Mouse (Mus musculus) hindbrain, postnatal 0 days (tissue): ENCODE measurements around the gene Zmynd10. TPM values are rescaled to one million over a fixed set of nuclear protein-coding genes. Genes with fewer than 3 reads are reported as not detected.

ENCODE experiments used
- ATAC-seq: fragments of 200-750 bp; cut with Nextera tagmentation; 2 replicates; pipeline ENCODE4 v1.8.0; 2017; ENCODE audit warnings: mild to moderate bottlenecking, moderate TSS enrichment, moderate library complexity
- DNase-seq: peaks from one replicate; pipeline ENCODE4 v3.0.0-alpha.2; 2015; ENCODE audit warnings: low spot score
- H3K27ac ChIP-seq: fragments of 300-500 bp; sonication (generic); 2 replicates; pipeline ENCODE4 v1.5.1; 2014; ENCODE audit warnings: mild to moderate bottlenecking
- H3K27me3 ChIP-seq: fragments of 300-500 bp; sonication (generic); 2 replicates; pipeline ENCODE4 v1.6.1; 2014; ENCODE audit warnings: low read length, mixed read lengths; ENCODE audit not compliant: insufficient read depth
- H3K36me3 ChIP-seq: fragments of 300-500 bp; sonication (generic); 2 replicates; pipeline ENCODE4 v1.6.1; 2014; ENCODE audit warnings: low read length, mixed read lengths; ENCODE audit not compliant: insufficient read depth
- H3K4me1 ChIP-seq: fragments of 300-500 bp; sonication (generic); 2 replicates; pipeline ENCODE4 v1.6.1; 2014; ENCODE audit warnings: antibody characterized with exemption, low read length, mixed read lengths; ENCODE audit not compliant: insufficient read depth
- H3K4me2 ChIP-seq: fragments of 300-500 bp; sonication (generic); 2 replicates; pipeline ENCODE4 v1.6.1; 2014; ENCODE audit warnings: low read depth, mild to moderate bottlenecking, low read length, moderate library complexity, mixed read lengths
- H3K4me3 ChIP-seq: fragments of 300-500 bp; sonication (generic); 2 replicates; pipeline ENCODE4 v1.5.1; 2014; ENCODE audit warnings: low read length
- H3K9ac ChIP-seq: fragments of 300-500 bp; sonication (generic); replicated peaks from 2 replicates; pipeline ENCODE4 v1.6.1; 2014; ENCODE audit warnings: mild to moderate bottlenecking, low read length, moderate library complexity, mixed read lengths
- H3K9me3 ChIP-seq: fragments of 300-500 bp; sonication (generic); 2 replicates; pipeline ENCODE4 v1.6.1; 2016; ENCODE audit warnings: low read length, mixed read lengths
- CTCF ChIP-seq: IDR thresholded peaks from 2 replicates; pipeline ENCODE4 v1.5.1; 2016; ENCODE audit warnings: antibody characterized with exemption, control low read depth, low read depth
- WGBS: fragments of 180-500 bp; shearing (Covaris S2); extraction: QIAGEN DNeasy Blood & Tissue Kit; methylation state at CpG from one replicate; pipeline ENCODE4 v1.1.7; 2014; 5-methylcytosine and 5-hydroxymethylcytosine counted together
- polyA plus RNA-seq: library from polyadenylated mRNA; unstranded; fragments of >200 nt; fragmentation: Nextera tagmentation; extraction: Ambion mirVana; gene quantifications from 2 replicates; pipeline ENCODE4 v1.2.1, GENCODE M21; 2015
- total RNA-seq: library from RNA; depleted of rRNA; stranded (reverse); fragments of >200 nt; gene quantifications from 2 replicates; pipeline ENCODE4 v1.2.3, GENCODE M21; 2014

The Zmynd10 gene
- total and polyA plus RNA-seq, 2 experiments from 2014 or later: 3.7 to 10.9 TPM

DNA sequence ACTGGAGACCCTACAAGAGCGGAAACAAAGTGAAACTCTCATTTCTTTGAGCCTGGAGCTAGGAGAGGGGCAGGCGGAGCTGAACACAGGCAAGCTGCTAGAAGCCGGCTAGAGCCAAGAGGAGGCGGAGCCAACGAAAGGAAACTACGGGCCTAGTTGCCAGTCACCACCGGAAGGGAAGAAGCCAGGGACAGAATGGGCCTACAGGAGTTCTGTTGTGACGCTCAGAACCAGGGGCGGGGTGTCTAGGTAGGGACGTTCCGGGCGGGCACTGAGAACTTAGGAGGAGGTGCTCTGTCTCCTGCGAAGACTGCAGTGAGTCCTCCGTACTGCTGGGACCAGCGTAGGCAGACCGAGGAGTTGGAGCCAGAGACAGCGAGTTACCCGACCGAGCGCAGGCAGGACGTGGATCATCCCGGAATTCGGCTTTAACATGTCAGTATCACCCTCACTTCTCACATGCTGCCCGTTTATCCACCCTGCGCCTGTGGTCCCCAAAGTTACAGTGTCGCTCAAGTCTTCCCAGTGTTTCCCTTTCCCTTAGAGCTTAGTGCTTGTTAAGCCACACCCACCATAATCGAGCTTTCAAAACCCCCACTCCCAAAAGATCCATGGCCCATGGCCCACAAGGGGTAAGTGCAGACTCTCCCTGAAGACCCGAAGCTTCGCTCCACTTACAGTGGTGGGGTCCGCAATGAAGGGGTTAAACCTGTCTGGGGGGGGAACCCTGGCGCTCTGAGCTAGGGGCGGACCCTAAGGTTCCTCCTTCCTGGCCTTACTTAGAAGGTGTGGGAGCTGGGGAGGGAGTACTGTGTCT is 33.6 kb downstream of the Zmynd10 start, which contains the start of gene Hyal3:
TSS of gene Hyal3 (plus strand) at position 318 of the 817 bp plus-strand sequence.
- Histone ChIP-seq H3K4me3 (peak within 1 kb of the TSS; percentile 56), H3K36me3 (peaks cover 8% of the 10 kb centered on the region; the same call in 1 of the 2 replicates), H3K27ac (peak within 1 kb of the TSS; percentile 88), H3K4me1 (peaks cover 9% of the 10 kb centered on the region; the same call in 1 of the 2 replicates), H3K9me3 (no peaks in the 10 kb centered on the region), H3K27me3 (no peaks in the 10 kb centered on the region), H3K9ac (peak within 1 kb of the TSS; percentile 66), H3K4me2 (peak within 1 kb of the TSS; percentile 99)
- ATAC-seq: peak; percentile 84
- WGBS: 1% methylated on average over 32 of the region's 32 CpGs
- no peak for TF ChIP-seq CTCF
- peak; percentile 94 for DNase-seq

DNA sequence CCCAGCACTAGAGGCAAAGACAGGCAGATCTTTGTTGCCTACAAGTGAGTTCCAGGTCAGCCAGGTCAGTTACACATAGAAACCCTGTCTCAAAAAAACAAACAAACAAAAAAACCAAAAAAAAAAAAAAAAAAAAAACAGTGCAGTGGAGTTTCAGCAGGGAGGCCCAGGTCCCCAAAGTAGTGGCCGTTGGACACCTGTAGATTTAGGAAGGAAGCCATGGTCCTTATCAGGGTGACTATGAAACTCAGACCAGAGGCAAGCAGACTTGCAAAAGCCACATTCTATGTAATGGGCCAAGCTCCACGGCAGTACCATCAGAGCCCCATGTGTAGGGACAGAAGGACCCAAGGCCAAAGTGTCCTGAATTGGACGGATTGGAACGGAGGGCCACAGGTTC is 34.5 kb downstream of the Zmynd10 start:
- WGBS: 85% methylated on average over 4 of the region's 4 CpGs
- Histone ChIP-seq H3K36me3 (peaks cover 8% of the 10 kb centered on the region; the same call in 1 of the 2 replicates), H3K9me3 (no peaks in the 10 kb centered on the region), H3K9ac (peak overlapping the region; percentile 66), H3K4me2 (peak overlapping the region; percentile 99), H3K4me1 (peaks cover 9% of the 10 kb centered on the region; the same call in 1 of the 2 replicates), H3K27ac (peak overlapping the region; percentile 88; the same call in 1 of the 2 replicates), H3K27me3 (no peaks in the 10 kb centered on the region), H3K4me3 (peak overlapping the region; percentile 56)
- no peak for DNase-seq
- ATAC-seq: no peak
- TF ChIP-seq CTCF: no peak

DNA sequence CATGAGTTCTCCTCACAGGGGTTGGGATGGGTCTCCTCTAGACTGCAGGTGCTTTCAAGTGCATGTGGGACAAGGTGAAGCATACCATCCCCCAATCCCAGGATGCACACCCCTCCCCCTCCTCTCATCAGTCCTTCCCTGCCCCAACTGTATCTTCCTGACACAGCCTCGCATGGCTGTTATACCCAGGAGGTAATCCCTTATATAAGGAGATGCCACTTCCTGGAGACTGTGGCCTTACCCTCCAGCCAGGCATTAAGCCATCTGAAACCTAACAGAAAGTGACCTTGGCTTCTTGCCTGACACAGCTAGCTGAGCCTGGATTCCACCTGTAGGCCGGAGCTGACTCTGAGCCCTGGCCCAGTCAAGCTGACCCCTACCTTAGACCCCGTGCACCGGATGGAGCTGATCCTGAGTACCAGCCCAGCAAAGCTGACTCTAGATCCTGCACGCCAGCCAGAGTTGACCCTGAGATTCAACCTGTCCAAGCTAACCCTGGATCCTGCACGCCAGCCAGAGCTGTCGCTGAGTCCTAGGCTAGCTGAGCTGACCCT is 35.5 kb downstream of the Zmynd10 start:
- Histone ChIP-seq H3K4me2 (no peak overlapping the region), H3K4me3 (no peak overlapping the region), H3K9me3 (no peaks in the 10 kb centered on the region), H3K27me3 (no peaks in the 10 kb centered on the region), H3K9ac (no peak overlapping the region), H3K27ac (no peak overlapping the region), H3K4me1 (peaks cover 9% of the 10 kb centered on the region; the same call in 1 of the 2 replicates), H3K36me3 (peaks cover 8% of the 10 kb centered on the region; the same call in 1 of the 2 replicates)
- ATAC-seq (no peak), DNase-seq (no peak)
- no peak for TF ChIP-seq CTCF
- 87% methylated on average over 7 of the region's 7 CpGs for WGBS

DNA sequence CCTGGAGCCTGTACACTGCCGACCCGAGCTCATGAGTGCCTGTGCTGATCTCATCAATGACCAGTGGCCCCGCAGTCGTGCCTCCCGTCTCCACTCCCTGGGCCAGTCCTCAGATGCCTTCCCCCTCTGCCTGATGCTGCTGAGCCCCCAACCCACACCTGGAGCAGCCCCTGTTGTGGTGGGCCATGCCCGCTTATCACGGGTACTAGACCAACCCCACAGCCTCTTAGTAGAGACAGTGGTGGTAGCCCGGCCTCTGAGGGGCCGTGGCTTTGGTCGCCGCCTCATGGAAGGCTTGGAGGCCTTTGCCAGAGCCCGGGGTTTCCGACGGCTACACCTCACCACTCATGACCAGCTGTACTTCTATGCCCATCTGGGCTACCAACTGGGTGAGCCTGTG is 36.1 kb downstream of the Zmynd10 start:
- Histone ChIP-seq H3K4me3 (no peak overlapping the region), H3K27ac (no peak overlapping the region), H3K4me2 (no peak overlapping the region), H3K27me3 (no peaks in the 10 kb centered on the region), H3K36me3 (peaks cover 8% of the 10 kb centered on the region; the same call in 1 of the 2 replicates), H3K4me1 (peaks cover 14% of the 10 kb centered on the region; the same call in 1 of the 2 replicates), H3K9ac (no peak overlapping the region), H3K9me3 (no peaks in the 10 kb centered on the region)
- ATAC-seq: no peak
- no peak for TF ChIP-seq CTCF
- WGBS: 89% methylated on average over 14 of the region's 14 CpGs
- DNase-seq: no peak

DNA sequence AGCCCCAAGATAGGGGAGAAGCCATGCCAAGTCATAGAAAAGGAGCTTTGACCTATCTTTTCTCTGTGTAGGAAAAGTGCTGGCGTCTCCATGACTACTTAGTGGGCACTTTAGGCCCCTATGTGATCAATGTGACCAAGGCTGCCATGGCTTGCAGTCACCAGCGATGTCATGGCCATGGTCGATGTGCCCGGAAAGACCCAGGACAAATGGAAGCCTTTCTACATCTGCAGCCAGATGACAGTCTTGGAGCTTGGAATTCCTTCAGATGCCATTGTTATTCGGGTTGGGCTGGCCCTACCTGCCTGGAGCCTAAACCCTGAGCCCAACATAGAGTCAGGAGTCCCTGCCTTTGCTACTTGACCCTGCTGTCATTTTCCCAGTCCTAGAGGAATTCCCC is 39.4 kb downstream of the Zmynd10 start:
- TF ChIP-seq CTCF: no peak
- no peaks in the 10 kb centered on the region for H3K9me3 ChIP-seq
- H3K36me3 ChIP-seq: peaks cover 24% of the 10 kb centered on the region
- H3K9ac ChIP-seq: no peak overlapping the region
- no peak overlapping the region for H3K27ac ChIP-seq
- DNase-seq (no peak), ATAC-seq (no peak)
- WGBS: 89% methylated on average over 5 of the region's 5 CpGs
- no peak overlapping the region for H3K4me3 ChIP-seq
- H3K4me2 ChIP-seq: no peak overlapping the region
- H3K4me1 ChIP-seq: peaks cover 9% of the 10 kb centered on the region; the same call in 1 of the 2 replicates
- no peaks in the 10 kb centered on the region for H3K27me3 ChIP-seq

DNA sequence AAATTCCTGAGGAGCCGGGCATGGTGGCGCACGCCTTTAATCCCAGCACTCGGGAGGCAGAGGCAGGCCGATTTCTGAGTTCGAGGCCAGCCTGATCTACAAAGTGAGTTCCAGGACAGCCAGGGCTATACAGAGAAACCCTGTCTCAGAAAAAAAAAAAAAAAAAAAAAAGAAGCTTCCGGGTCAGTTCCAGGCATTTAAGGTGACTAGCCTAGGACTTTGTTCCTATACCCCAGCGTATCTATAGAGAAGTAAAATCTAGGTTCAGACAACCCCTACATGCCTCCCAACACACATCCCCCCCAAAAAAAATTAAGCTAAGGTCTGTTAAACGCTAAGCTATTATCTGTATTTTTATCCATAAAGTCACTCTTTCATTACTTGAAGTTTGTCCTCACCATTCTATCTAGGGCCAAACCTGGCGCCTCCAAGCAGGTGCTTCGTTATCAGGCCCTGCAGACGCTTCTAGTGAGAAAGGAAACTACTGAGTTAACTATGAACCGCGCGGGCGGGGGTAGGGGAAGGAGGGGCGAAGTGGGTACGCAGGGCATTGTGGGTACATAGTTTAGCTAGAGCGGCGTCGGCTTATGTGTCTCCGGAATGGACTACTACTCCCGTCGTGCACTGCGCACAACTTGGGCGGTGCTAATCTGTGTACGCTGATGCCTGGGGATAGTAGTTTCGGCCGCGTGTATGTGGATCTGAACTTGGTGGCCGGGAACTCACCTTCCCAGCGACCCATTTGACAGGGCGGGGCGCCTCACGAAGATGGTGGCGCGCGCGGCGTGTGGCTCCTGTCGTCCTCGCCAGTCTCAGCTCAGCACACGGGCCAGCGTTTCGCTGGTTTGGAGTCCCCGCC is 40.1 kb downstream of the Zmynd10 start, which contains the start of gene Ifrd2:
TSS of gene Ifrd2 (plus strand) at position 669 of the 859 bp plus-strand sequence.
- ATAC-seq (peak; percentile 98), DNase-seq (peak; percentile 99)
- Histone ChIP-seq H3K9ac (peak within 1 kb of the TSS; percentile 49), H3K4me3 (peak within 1 kb of the TSS; percentile 64), H3K9me3 (no peaks in the 10 kb centered on the region), H3K27me3 (no peaks in the 10 kb centered on the region), H3K4me2 (peak within 1 kb of the TSS; percentile 91), H3K27ac (no peak within 1 kb of the TSS; the same call in 1 of the 2 replicates), H3K36me3 (peaks cover 27% of the 10 kb centered on the region), H3K4me1 (peaks cover 9% of the 10 kb centered on the region; the same call in 1 of the 2 replicates)
- WGBS: 15% methylated on average over 46 of the region's 46 CpGs
- no peak for TF ChIP-seq CTCF
